In the genomic region with DNA sequence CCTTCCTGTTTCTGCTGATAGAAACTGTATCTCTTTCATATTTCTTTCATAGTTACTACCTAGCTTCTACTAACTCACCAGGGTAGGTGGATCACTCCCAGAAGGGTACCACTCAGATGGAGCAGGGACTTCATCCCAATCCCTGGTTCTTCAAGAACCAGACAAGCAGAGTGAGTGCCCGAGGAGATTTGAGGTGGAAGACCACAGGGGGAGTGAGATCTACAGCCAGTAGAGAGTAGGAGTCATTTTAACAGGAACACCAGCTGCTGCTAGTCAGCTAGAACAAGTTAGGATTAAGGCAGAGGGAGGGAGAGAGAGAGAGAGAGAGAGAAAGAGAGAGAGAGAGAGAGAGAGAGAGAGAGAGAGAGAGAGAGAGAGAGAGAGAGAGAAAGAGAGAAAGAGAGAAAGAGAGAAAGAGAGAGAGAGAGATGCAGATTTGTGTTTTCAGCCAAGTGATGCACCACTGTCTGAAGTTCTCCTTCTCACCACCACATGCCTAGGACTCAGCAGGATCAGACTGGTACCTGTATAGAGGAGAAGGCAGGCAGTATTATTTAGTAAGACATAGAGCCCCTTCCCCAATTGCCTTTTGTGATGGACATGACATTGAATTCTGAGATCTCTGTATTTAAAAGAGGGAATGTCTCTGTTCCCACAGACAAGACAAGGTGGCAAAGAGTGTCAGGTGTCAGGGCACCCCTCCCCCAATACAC, we compare ENCODE assay signal across 10 mouse cellular contexts. TPM values are rescaled to one million over a fixed set of nuclear protein-coding genes. Genes with fewer than 3 reads are reported as not detected.
DNase-seq lines count a peak whose midpoint lies in the region; ATAC-seq and TF ChIP-seq lines count a peak whose summit lies in the region.
"Had no signal": no experiment of that assay in that cellular context is flagged by ENCODE, and none has a peak within 500 bp of the region (broad histone marks: within the 10 kb centered on the region; RNA-seq: fewer than 3 reads in every experiment).

No protein-coding gene starts in this region.

- H3K4me2 ChIP-seq in embryonic facial prominence, embryonic 12.5 days (replicated peaks): no peak overlapping the region
- no peak overlapping the region for H3K4me2 ChIP-seq in forebrain, embryonic 14.5 days (ENCODE audit: low read length)
- H3K4me2 ChIP-seq in midbrain, embryonic 14.5 days (ENCODE audit: low read length): no peak overlapping the region

- ATAC-seq in embryonic facial prominence, embryonic 12.5 days (ENCODE audit: insufficient number of reproducible peaks, insufficient read depth, low FRiP score, low TSS enrichment): no peak
- ATAC-seq in forebrain, embryonic 14.5 days: peak; percentile 38; the same call in 1 of the 2 replicates
- ATAC-seq in midbrain, embryonic 14.5 days (ENCODE audit: low FRiP score, low TSS enrichment): no peak

- no peak for DNase-seq in embryonic facial prominence, embryonic 10.5 days (ENCODE audit: low spot score)
- DNase-seq in layer of hippocampus, adult 2 months (ENCODE audit: low spot score in 2 of 2): no peak
- no peak for DNase-seq in layer of hippocampus, adult 8-10 months (ENCODE audit: low spot score in 2 of 2)
- DNase-seq in forebrain, embryonic 14.5 days (ENCODE audit: low spot score): no peak
- DNase-seq in midbrain, embryonic 14.5 days: no peak
- DNase-seq in adrenal gland, adult 8-10 months: no peak
- no peak for DNase-seq in urinary bladder, postnatal 10 days (ENCODE audit: low spot score)

- H3K4me3 ChIP-seq in embryonic facial prominence, embryonic 12.5 days: no peak overlapping the region
- no peak overlapping the region for H3K4me3 ChIP-seq in embryonic facial prominence, embryonic 10.5 days
- no peak overlapping the region for H3K4me3 ChIP-seq in layer of hippocampus, adult 2 months
- H3K4me3 ChIP-seq in forebrain, embryonic 14.5 days (ENCODE audit: low read depth, low read length): no peak overlapping the region
- H3K4me3 ChIP-seq in midbrain, embryonic 14.5 days (replicated peaks; ENCODE audit: low read depth, low read length): no peak overlapping the region
- H3K4me3 ChIP-seq: megakaryocyte, embryonic 14.5 days had no signal

- TF ChIP-seq CTCF in layer of hippocampus, adult 2 months (conservative IDR thresholded peaks at IDR 0.05): no peak

- H3K36me3 ChIP-seq in embryonic facial prominence, embryonic 12.5 days: no peaks in the 10 kb centered on the region
- H3K36me3 ChIP-seq in embryonic facial prominence, embryonic 10.5 days (replicated peaks): no peaks in the 10 kb centered on the region
- H3K36me3 ChIP-seq in forebrain, embryonic 14.5 days (ENCODE audit: control insufficient read depth, insufficient read depth, low read length): no peaks in the 10 kb centered on the region
- no peaks in the 10 kb centered on the region for H3K36me3 ChIP-seq in midbrain, embryonic 14.5 days (ENCODE audit: control insufficient read depth, insufficient read depth, low read length)

- no peak overlapping the region for H3K9ac ChIP-seq in embryonic facial prominence, embryonic 12.5 days
- H3K9ac ChIP-seq in forebrain, embryonic 14.5 days (ENCODE audit: low read length): no peak overlapping the region
- H3K9ac ChIP-seq in midbrain, embryonic 14.5 days (replicated peaks; ENCODE audit: low read length): no peak overlapping the region

- WGBS in embryonic facial prominence, embryonic 12.5 days: 50% methylated on average over 1 of the region's 1 CpGs
- WGBS in embryonic facial prominence, embryonic 10.5 days: 51% methylated on average over 1 of the region's 1 CpGs
- WGBS in forebrain, embryonic 14.5 days: 85% methylated on average over 1 of the region's 1 CpGs
- 70% methylated on average over 1 of the region's 1 CpGs for WGBS in midbrain, embryonic 14.5 days

- H3K27me3 ChIP-seq in embryonic facial prominence, embryonic 12.5 days: no peaks in the 10 kb centered on the region
- no peaks in the 10 kb centered on the region for H3K27me3 ChIP-seq in embryonic facial prominence, embryonic 10.5 days (replicated peaks; ENCODE audit: low read depth, poor library complexity, severe bottlenecking)
- H3K27me3 ChIP-seq in forebrain, embryonic 14.5 days (replicated peaks; ENCODE audit: control insufficient read depth, insufficient read depth, low read length): no peaks in the 10 kb centered on the region
- no peaks in the 10 kb centered on the region for H3K27me3 ChIP-seq in midbrain, embryonic 14.5 days (ENCODE audit: control insufficient read depth, insufficient read depth, low read length)

- peaks cover 10% of the 10 kb centered on the region for H3K4me1 ChIP-seq in embryonic facial prominence, embryonic 12.5 days
- peaks cover 9% of the 10 kb centered on the region for H3K4me1 ChIP-seq in embryonic facial prominence, embryonic 10.5 days
- H3K4me1 ChIP-seq in forebrain, embryonic 14.5 days (ENCODE audit: control insufficient read depth, insufficient read depth, low read length): peaks cover 7% of the 10 kb centered on the region; the same call in 1 of the 2 replicates
- H3K4me1 ChIP-seq in midbrain, embryonic 14.5 days (ENCODE audit: control insufficient read depth, insufficient read depth, low read length): peaks cover 7% of the 10 kb centered on the region
- H3K4me1 ChIP-seq: megakaryocyte, embryonic 14.5 days had no signal

- no peaks in the 10 kb centered on the region for H3K9me3 ChIP-seq in embryonic facial prominence, embryonic 12.5 days
- H3K9me3 ChIP-seq in embryonic facial prominence, embryonic 10.5 days: no peaks in the 10 kb centered on the region
- H3K9me3 ChIP-seq in forebrain, embryonic 14.5 days (replicated peaks; ENCODE audit: control insufficient read depth, low read length): no peaks in the 10 kb centered on the region
- no peaks in the 10 kb centered on the region for H3K9me3 ChIP-seq in midbrain, embryonic 14.5 days (ENCODE audit: control insufficient read depth, low read length)
- H3K9me3 ChIP-seq: megakaryocyte, embryonic 14.5 days had no signal

- 0 out of 2 replicates have a peak overlapping the region, but pooled peaks have one; percentile 46 for H3K27ac ChIP-seq in embryonic facial prominence, embryonic 12.5 days
- H3K27ac ChIP-seq in embryonic facial prominence, embryonic 10.5 days (replicated peaks): no peak overlapping the region
- peak overlapping the region; percentile 82 for H3K27ac ChIP-seq in layer of hippocampus, adult 2 months
- H3K27ac ChIP-seq in forebrain, embryonic 14.5 days (ENCODE audit: low read depth, low read length): 0 out of 2 replicates have a peak overlapping the region, but pooled peaks have one; percentile 44
- peak overlapping the region; percentile 55; the same call in 1 of the 2 replicates for H3K27ac ChIP-seq in midbrain, embryonic 14.5 days (replicated peaks; ENCODE audit: low read depth, low read length)

RNA-seq across cellular contexts. Expression of a gene that starts 51.4 kb away (rescaled TPM):
- polyA plus RNA-seq in embryonic facial prominence, embryonic 12.5 days (2016; fragmentation: Nextera tagmentation; extraction: Ambion mirVana): 0.58 and 0.81 TPM in 2 replicates
- 0.15 TPM in 1 of 2 replicates, not detected in the other for polyA plus RNA-seq in embryonic facial prominence, embryonic 10.5 days (2016; fragmentation: Nextera tagmentation; extraction: Ambion mirVana)
- under 1 TPM; 0.37 to 0.44 TPM for total RNA-seq in layer of hippocampus, adult 2 months (2021)
- total RNA-seq in layer of hippocampus, adult 8-10 months (2022): under 1 TPM; 0.33 to 0.70 (median 0.58) TPM
- 0.30 and 0.41 TPM in 2 replicates for polyA plus RNA-seq in forebrain, embryonic 14.5 days (2014; fragmentation: Nextera tagmentation; extraction: Ambion mirVana)
- polyA plus RNA-seq in midbrain, embryonic 14.5 days (2014; fragmentation: Nextera tagmentation; extraction: Ambion mirVana): 0.23 and 0.36 TPM in 2 replicates
- under 1 TPM; 0.17 to 0.59 (median 0.36) TPM for total RNA-seq in adrenal gland, adult 8-10 months (2022)
- polyA plus RNA-seq: heart, postnatal 0 days had no signal
